Mouse (Mus musculus): ENCODE results near the gene Camta2.

The Camta2 gene

DNA sequence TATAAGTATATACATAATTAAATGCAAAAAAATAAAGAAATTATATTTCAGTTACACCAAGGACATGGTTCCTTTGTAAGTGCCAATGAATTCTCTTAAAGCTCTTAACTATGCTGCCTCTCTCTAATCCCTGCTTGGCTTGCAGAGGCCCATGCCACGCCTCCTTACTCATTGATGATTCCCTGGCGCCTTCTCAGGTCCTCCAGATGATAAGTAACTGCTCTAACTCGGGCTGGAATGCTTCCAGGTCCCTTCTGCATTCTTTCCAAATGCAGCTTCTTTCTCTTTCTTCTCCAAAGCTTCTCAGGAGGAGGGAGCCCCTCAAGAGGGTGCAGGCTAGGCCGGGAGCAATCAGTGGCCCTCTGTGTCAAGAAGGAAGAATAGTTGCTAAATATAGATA is 1.7 kb upstream of the Camta2 start:
- DNase-seq: no peak

DNA sequence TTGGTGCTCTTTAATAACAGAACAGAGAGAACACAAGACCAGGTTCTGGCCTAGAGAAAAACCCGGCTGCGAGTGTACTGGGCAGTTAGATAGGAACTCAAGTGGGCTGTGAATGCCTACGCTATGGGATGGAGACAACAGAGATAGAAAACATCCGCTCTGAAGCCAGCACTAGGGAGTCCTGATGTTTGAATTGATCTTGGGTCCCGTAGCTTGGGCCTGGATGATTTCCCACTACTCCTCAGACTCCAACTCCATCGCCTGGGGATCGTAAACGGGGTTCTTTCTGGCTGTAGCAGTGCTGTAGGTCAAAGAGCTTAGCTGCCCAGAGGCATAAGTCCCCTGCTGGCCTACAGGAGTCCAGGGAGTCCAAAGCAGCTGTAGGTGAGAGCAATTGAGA is 467 bp upstream of the Camta2 start:
- DNase-seq: no peak

- peak; percentile 98 for DNase-seq
Observed at GRCm38 (mm10) chr11:70686901-70687566, 871 bp downstream of the Camta2 start.

DNA sequence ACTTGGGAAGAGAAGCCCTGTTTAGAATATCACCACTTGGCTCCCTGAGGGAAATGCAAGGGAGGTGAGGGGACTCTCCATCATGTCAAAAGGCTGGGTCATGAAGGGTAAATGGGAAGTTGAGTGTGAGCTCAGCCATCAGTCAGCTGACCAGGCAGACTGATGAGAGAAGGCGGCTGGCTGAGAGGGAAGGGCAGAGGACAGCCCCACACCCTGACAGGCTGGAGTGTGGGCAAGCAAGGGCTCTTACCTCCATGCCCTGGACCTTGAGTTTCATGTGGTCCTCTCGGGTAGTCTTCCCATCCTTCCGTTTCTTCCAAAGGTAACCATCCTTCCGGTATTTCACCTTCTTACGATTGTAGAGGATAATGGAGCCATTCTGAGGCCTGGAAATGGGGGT is 4.3 kb downstream of the Camta2 start:
- DNase-seq: peak; percentile 96

DNA sequence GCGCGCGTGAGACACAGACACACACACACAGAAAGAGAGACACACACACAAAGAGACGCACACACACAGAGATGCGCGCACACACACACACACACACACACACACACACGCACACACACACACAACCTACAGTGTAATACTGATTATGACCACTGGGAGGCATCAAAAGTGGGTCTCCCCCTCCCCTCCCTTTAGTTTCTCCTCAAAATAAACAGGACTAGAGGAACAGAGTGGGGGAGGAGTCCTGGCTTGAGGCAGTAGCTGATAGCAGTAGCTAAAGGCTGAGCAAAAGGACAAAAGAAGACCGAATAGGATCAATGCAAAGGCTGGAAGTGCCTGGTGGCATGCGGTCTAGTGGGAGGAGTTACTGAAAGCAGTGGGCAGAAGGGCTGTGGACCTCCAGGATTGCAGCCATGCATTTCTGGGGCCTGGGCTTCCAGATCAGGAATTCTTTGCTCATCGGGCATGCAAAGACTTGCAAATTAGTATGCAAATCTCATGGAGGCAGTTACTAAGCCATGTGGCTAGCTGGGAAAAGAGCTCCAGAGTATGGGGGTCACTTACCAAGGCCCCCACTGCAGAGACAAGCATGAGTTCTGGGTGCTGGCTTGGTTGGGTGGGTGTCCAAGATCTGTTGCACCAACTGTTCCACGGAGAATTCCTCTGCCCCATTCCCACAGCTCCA is 5.9 kb downstream of the Camta2 start:
- no peak for DNase-seq

GRCm38 (mm10) chr11:70681170-70681569 is 6.7 kb downstream of the Camta2 start:
- DNase-seq: peak; percentile 92

- peak; percentile 97 for DNase-seq
Observed at GRCm38 (mm10) chr11:70679894-70680293, 8.0 kb downstream of the Camta2 start.

- peak; percentile 90 for DNase-seq
Observed at GRCm38 (mm10) chr11:70679361-70679760, 8.5 kb downstream of the Camta2 start.

DNA sequence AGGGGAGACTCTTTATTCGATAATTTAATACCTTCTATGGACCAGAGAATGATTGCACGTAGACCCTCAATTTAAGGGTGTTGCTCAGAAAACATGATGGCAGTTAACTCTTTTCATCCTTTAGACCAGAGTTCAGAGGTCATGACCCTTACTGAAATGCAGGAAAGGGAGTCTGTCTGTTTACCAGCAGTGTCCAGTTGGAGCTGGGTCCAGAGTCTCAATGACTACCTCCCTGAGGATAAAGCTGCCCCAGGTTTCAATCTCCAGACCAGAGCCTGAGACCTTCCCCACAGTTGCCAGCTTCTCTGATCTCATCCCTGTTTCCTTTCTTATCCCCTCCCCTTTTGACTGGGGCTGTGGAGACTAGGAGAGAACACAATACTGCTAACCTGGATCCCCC is 9.3 kb downstream of the Camta2 start:
- DNase-seq: no peak

GRCm38 (mm10) chr11:70678092-70678491 is 9.8 kb downstream of the Camta2 start:
- no peak for DNase-seq

DNA sequence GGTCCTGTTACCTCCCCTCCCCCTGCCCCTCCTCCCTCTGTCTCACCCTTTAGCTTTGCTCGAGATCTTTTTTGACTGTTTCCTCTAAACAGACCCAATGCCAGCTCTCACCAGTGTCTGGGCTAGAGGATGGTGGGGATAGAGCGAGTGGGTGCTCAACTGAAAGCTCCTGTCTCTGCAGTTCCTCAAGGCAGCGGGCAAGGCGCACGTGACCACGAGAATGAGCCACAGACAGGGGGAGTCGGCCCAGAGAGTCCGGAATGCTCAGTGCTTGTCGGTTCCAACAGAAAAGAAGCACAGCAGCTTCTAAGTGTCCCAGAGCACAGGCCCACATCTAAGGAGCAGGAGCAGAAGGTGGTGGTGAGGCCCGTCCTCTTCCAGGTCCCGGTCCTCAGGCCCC is 13.4 kb downstream of the Camta2 start:
- peak; percentile 94 for DNase-seq

GRCm38 (mm10) chr11:70674014-70674413 is 13.9 kb downstream of the Camta2 start:
- peak; percentile 86 for DNase-seq

DNA sequence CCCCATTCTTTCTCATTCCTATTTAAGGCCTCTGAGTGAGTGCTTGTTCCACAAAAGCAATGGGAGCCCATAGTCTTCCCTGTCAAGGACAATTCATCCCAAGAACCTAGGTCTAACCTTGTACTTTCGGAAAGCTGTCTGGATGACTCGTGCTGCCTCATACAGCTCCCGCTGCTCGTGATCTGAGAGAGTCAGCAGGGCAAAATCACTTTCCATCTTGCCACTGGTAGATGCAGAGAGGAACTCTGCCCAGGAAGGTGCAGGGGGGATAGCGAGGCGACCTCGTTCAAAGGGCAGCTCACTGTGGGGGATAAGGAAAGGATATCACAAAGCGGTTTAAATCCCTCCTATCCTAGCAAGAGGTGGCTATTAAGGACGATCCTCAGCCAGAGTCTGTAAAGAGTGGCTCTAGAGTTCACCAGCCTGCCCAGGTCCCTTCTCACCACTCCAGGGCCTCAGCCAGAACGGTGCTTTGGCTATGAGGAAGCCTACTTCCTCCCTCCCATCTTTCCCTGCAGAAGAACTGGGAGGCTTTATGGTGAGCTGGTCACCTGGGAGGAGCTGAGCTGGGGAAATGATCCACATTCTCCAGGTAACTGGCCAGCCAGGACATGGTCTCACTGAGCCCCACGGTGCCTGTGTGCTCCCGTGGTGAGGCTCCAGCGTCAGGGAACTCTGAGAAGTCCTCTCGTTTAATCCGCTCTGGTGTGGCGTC is 16.4 kb downstream of the Camta2 start:
- DNase-seq: peak; percentile 90

DNA sequence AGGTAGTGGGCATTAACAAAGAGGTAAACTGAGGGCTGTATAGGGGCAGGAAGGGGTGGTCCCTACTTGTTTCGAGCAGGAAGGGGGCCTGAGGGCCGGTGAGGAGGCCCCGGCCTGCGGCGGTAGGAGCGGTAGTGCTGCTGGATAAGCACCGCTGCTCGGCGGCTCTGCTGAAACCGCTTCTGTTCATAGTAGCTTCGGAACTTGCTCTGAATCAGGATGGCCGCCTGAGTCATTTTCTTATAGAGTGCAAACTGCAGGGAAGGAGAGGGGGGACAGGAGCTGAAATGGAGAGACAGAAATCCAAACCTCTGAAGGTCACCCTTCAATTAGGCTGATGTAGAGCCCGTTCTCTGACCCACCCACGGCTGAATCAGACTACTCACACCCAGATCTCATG is 17.4 kb downstream of the Camta2 start:
- DNase-seq: no peak

- peak; percentile 98 for DNase-seq
Observed at GRCm38 (mm10) chr11:70669582-70670345, 18.1 kb downstream of the Camta2 start.

DNA sequence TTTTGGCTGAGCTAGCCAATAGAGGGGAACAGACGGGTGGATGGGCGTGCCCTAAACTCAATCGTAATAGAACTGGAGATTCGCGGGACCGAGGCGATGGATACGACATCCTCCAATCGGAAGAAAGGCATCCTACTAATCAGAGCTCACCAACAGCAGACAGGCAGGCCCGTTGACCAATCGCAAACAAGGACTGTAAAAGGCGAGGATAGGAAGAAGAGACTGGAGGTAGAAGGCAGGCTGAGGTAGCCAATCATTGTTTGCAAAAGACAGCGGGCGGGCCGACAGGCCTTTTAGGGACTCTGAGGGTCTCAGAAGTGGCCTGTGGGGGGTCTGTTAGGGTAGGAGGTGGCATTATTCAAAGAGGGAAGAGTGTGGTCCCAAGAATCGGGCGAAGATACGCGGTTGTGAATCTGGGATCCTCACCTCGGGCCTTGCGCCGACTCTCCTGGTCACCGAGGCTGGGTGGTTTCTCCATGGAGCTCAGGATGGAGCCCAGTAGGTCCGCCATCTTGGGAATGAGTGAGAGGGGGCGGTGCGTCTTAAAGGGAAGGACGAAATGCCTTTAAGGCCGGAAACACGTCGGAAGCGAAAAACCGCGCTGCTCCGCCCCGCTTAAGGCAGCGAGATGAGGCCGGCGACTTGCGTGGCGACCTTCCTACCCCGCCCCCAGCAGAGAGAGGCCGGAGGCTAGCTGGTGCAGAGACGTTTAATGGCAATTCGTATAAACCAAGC is 19.0 kb downstream of the Camta2 start, which contains the start of gene Spag7:
Gene Spag7 (minus strand): TSS at position 646 of the 735 bp plus-strand sequence.
- peak; percentile 100 for DNase-seq

- DNase-seq: no peak
Observed at GRCm38 (mm10) chr11:70668335-70668770, 19.6 kb downstream of the Camta2 start.

DNA sequence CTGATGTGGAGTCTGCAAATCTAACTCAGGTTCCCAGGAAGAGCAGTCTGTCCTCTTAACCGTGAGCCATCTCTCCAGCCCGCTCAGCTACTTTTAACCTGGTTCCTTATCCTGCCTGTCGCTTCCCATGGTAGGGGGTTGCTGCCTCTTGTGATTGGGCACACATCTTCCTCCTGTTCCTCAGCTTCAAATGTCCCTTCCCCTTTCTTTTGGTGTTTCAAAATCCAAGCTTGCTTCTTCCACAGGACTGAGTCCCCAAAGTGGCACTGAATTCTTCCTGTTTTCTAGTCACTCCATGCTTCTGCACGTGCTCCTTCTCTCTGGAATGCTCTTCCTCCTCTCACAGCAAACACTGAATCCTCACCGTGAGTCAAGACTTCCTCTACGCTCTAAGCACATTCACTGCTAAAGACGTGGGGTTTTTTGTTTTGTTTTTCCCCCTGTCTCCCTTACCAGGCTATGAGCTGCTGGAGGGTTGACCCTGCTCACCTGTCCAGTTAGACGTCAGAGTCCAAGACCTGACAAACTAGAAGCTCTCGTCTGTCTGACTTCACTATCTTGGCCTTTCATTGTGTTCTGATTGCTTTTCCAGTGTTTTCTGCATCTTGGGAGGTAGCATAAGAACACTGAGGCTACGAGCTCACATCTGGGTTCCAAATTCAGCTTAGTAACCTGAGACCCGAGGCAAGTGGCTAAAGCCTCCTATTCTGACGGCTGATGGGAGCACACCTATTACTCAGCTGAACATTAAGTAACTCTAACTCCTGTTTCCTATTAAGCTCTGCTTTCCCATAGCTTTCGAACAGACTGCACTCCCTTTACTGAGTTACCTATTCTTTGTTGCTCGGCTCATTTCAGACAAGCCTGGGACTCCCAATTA is 20.4 kb downstream of the Camta2 start:
- DNase-seq: peak; percentile 95

- DNase-seq: peak; percentile 86
Observed at GRCm38 (mm10) chr11:70666687-70667086, 21.2 kb downstream of the Camta2 start.

- DNase-seq: no peak
Observed at GRCm38 (mm10) chr11:70664741-70665140, 23.2 kb downstream of the Camta2 start.

GRCm38 (mm10) chr11:70663957-70664356 is 23.9 kb downstream of the Camta2 start:
- peak; percentile 95 for DNase-seq

Measured in heart, adult 11 months (tissue).